Mouse (Mus musculus) urinary bladder, adult 18-20 months (tissue): ENCODE results near the gene Myo18b.

Experiments
- DNase-seq, 2 experiments: peaks; one replicate each; pipeline ENCODE4 v3.0.0; 2022; ENCODE audit warnings: low spot score in 2 of 2, mixed read lengths in 2 of 2

The Myo18b gene

DNA sequence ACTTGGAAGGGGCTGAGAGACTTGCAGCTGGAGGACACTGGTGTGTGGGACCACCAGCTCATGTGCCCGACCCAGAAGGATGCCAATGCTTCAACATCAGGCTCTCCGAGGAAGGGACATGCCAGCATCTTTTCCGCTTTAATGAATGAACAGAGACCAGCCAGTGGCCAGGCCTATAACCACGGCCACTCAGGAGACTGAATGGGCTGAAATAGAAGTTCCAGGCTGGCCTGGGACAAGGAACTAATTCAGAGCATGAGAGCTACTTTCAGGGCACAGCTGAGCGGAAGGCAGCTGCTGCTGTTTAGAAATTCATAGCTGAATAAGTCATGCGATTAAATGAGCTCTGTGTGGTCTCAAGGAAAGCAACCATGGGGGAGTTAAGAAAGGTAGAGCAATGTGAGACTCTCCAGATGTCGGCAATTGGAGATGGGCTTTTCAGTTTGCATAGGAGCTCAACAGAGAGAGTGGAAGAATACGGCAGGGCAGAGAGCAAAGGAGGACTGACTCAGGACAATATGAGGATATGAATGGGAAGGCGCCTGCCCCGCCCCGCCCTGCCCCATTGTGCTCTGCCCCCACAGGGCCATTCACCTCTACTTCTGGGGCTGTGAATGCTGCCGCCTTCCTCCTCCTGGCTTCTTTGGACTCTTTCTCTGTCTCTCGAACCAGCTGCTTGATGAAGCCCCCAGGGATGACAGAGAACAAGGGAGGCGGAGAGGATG lies 18.6 kb downstream of the Myo18b start:
- no peak for DNase-seq

- peak in 1 of 2 experiments; percentile 13 for DNase-seq
These were observed 19.2 kb downstream of the Myo18b start for GRCm38 (mm10) chr5:112876846-112877390.

GRCm38 (mm10) chr5:112872999-112873398 lies 23.2 kb downstream of the Myo18b start:
- no peak for DNase-seq

- DNase-seq = peak; percentile 44 to 66
These were observed 25.4 kb downstream of the Myo18b start for GRCm38 (mm10) chr5:112870729-112871128.

- no peak for DNase-seq
These were observed 27.5 kb downstream of the Myo18b start for GRCm38 (mm10) chr5:112868620-112869019.

- no peak for DNase-seq
These were observed 31.3 kb downstream of the Myo18b start for GRCm38 (mm10) chr5:112864719-112865367.

GRCm38 (mm10) chr5:112859379-112860035 lies 36.7 kb downstream of the Myo18b start:
- no peak for DNase-seq

DNA sequence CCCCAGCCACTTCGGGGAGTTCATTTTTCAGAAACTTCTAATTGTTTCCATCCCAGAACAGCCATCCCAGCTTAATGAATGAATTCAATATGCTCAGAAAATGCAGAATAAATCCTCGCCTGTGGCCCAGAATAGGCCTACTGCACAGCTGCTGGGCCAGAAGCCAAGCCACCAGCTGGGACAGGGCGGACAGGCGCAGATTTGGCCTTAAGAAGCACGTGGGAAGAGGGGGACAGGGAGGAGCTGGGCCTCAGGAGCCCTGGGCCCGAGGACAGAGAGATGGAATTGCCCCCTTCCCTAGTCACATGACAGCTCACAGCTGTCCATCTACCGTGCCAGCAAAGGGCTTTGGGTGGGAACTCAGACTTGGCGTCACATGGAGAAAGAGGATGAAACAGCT lies 43.0 kb downstream of the Myo18b start:
- DNase-seq = peak in 1 of 2 experiments; percentile 25

DNA sequence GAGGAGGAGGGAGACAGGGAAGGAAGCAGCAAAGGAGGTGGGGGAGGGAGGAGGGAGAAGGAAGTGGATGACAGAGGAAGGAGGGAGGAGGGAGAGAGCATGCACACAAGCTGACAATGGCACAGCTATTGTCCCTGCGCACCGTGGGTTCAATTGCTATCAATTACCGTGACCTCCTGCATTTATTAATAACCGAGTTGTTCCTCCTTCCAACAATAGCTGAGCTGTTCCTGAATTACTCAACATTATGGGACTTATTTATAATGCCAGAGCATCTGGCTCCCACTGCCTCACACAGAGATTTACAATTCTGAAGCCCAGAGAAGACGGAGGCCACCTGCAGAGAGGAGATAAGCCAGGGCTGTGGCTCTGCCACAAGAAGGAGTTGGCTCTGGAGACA lies 44.8 kb downstream of the Myo18b start:
- DNase-seq = no peak

DNA sequence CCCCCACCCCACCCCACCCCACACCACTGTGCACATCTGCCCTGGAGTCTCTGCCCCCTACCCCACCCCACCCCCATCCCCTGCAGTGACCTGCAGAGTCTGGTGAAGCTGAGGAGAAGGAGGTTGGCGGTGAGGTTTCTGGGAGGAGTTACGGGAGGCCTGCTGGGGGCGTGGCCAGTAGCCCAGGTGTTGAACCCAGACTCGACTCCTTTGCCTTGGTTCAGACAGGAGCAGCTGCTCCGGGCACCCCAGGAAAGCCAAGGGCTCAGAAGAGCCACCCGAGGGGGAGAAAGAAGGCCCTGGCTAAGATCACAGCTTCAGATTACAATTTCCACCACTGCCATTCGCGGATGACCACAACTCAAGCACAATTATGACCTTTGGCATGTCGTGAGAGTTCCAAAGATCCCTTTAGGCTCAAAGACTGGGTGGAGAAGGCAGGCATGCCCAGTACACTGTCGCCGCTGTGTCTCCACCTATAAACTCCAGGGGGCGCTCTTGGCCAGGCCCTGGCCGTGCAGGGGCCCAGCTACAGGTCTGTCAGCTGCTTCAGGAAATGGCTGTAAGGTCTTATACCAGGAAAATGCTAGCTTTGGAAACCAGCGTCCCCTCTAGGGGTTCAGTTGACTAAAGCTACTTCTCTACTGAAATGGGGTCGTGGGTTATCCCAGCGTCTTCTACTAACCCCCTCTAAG lies 47.4 kb downstream of the Myo18b start:
- DNase-seq = no peak

DNA sequence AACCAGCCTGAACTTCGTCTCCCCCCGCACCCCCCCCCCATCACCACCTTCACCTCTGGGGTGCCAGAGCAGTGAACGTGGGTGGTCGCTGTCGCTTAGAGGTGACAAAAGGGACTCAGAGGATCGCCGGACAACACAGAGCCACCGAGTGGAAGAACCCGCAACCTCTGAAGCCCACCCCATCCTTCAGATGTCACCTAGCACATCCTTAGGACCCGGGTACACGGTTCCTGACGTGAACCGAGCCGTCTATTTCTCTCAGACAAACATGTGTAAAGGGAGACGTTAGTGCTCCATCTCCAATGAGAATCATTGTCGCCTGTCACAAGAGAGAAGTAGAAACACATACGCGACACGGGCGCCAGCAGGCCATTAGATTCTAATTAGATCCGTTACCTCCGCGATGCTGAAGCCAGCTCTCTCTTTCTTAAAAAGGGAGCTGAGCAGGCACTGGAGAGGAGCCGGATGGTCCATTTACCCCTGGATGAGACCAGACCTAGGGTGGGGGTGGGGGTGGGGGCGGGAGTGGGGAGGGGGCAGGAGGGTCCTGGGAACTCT lies 48.1 kb downstream of the Myo18b start:
- no peak for DNase-seq

- no peak for DNase-seq
These were observed 50.0 kb downstream of the Myo18b start for GRCm38 (mm10) chr5:112846146-112846545.

- DNase-seq = no peak
These were observed 51.7 kb downstream of the Myo18b start for GRCm38 (mm10) chr5:112844460-112844859.

GRCm38 (mm10) chr5:112843676-112844257 lies 52.4 kb downstream of the Myo18b start:
- no peak for DNase-seq

DNA sequence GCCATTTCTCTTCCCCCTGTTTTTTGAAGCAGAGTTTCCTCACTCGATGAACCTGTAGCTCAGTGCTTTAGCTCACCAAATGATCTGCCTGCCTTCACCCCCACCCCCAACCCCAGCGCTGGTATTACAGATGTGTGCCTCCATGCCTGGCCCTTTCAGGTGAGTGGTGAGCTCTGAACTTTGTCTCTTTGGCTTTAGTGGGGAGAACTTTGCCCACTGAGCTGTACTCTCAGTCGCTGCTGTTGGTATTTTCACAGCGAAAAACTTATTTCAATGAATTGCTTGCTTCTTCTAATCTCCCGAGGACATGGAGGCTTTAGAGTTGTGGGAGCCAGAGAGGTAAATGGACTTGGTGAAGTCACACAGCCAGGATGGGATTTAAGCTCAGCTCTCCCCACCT lies 53.5 kb downstream of the Myo18b start:
- no peak for DNase-seq

DNA sequence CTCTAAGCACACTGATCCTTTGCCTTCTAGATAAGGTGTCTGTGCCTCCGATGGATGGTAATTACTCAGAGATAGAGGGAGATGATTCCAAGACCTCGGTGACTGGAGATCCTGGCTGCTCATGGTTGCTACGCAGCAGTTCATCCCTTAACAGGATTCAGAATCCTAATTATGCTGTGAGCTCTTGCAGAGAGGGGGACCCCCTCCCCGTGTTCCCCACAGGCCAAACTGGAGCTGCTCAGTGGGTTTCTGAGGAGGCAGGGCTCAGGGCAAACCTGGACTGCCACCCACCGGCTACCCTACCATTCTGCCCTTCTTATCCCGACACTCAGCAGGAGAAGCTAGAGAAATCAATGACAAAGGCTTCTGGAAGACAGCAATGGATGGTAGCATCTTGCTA lies 54.3 kb downstream of the Myo18b start:
- no peak for DNase-seq

DNA sequence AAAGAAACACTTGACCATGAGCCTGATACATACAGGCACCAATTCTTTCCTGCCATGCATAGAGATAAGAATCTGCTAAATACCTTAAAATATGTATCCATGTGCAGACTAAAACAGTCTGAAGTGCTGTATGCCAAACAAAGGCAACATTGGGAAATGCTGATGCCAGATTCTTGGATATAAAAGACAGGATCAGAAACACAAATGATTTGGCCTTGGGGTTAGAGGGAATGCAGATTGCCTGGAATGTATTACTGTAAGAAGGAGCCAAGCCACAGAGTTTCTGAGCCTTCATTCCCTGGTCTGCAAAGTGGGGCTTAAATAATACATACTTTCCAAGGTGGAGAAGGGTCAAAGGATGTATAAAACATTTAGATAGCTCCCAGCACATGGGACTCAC lies 61.3 kb downstream of the Myo18b start:
- no peak for DNase-seq

DNA sequence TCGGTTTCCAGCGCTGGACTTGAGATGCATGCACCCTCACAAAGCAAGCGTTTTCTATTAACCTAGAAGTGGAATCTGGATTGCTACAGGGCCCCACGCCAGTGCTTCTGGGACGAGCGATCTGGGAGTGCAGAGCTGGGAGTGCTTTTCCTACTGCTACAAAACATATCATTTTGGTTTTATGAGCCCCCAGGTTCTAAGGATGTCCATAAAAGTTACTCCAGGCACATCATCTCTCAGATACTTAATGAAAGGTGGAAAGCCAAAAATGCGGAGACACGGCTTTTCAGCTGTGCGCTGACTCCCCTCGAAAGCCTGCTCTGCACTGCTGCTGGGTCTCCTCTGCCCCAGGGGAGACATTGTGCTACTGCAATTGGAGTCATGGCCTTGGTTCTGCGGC lies 62.3 kb downstream of the Myo18b start:
- no peak for DNase-seq

DNA sequence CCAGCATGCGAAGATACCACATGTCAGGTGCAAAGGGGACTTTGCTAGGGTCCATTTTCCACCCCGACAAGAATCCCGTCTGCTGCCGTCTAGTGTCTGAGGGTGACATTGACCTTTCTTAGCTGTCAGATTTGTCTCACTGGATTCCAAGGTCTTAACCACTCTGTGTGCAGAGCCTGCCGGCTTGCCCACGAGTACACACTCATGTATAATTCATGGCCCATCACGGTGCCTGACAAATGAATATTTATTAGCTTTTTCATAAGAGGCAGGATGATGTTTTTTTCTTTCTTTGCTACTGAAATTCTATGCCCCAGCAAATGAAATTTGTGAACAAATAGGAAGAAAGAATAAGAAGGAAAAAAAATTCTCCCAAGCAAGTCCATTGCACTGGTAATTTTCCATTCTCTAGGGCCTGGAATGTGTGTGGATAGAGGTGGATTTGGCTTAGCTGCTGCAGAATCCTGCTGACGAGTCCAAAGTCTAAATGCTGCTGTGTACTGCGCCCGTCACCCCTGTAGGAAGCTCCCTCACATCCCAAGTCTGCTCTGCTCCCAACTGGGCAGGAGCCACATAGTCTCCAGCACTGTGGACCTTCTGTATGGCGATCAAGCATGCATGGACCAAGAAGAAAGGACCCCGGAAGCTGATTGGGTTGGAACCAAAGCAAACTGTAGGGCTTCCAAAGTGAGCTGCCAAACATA lies 70.9 kb downstream of the Myo18b start:
- no peak for DNase-seq

DNA sequence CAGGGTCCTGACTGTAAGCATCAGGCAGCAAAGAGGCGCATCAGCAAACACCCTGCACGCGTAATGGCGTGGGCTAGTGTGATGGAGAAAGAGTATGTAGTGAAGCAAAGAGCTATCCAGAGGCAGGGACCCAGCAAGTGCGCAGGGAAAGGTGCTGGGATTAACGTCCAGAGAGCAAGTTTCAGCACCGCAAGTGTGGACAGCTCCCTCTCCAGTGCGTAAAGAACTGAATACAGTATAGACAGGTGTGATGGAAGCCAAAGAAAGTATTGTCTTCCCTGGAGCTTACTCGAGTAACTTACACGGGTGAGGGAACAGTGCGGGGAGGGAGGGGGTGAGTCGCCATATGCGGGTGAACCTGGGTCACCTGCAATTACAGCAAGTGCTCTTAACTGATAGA lies 71.8 kb downstream of the Myo18b start:
- DNase-seq = peak in 1 of 2 experiments; percentile 21

- DNase-seq = no peak
These were observed 73.7 kb downstream of the Myo18b start for GRCm38 (mm10) chr5:112822426-112822825.
